Mouse (Mus musculus) right cerebral cortex, postnatal 10 days (tissue): ENCODE results near the gene Il17rc.

Source experiments
- DNase-seq, 2 experiments: peaks; one replicate each; pipeline ENCODE4 v3.0.0; 2021; ENCODE audit warnings: low spot score in 2 of 2

The Il17rc gene

DNA sequence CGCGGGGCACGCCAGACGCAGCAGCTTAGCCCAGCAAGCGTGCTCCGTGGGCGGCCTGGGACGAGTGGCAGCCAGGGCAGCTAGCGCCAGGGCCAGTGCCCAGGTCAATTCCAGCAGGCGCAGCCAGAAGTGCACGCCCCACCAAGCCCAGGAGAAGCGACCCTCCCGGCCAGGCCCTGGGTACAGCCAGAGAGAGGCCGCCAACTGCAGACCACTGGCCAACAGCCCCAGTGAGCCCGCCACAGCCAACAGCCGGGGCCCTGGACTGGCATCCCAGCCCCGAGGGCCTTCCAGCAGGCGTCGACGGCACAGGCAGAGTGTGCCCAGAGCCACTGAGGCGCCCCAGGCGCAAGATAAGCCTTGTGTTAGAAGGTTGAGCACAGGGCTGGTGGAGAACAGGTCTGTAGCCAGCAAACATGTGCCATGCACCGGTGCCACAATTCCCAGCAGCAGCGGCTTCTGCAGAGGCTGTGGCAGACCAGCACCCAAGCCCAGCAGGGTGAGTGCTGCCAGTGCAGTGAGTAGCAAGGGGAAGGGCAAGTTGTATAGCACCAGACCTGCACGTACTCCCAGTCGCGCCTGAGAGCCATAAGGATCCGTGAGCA, 23.9 kb downstream of the Il17rc start:
- peak; percentile 47 to 49 for DNase-seq

GRCm38 (mm10) chr6:113499346-113499745, 28.1 kb downstream of the Il17rc start:
- DNase-seq: no peak

GRCm38 (mm10) chr6:113501388-113502084, 30.3 kb downstream of the Il17rc start, which contains the start of gene Prrt3:
Gene Prrt3, minus strand, starts transcription at chr6:113501931.
- DNase-seq: peak; percentile 82 to 89

- no peak for DNase-seq
Measured at GRCm38 (mm10) chr6:113502801-113503200, 31.6 kb downstream of the Il17rc start.

GRCm38 (mm10) chr6:113505689-113506088, 34.5 kb downstream of the Il17rc start:
- no peak for DNase-seq

DNA sequence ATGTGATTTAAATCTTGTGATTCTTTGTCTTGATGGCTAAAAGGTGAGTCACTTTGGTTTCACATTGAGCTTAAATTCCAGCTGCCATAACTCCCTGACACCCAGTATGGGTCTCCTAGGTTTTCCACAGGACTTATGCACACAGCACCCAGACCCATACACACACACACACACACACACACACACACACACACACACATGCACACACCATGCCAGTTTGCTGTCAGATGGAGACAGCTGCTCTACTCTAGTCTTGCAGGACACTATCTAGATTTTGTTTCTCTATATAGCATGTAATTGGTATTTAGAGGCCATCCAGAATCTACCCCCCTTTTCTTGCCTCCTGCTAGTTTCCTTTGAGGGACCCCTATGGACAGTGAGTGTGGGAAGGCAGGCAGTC, 35.9 kb downstream of the Il17rc start:
- DNase-seq: no peak

GRCm38 (mm10) chr6:113508272-113508946, 37.2 kb downstream of the Il17rc start:
- peak in 1 of 2 experiments; percentile 35 for DNase-seq

DNA sequence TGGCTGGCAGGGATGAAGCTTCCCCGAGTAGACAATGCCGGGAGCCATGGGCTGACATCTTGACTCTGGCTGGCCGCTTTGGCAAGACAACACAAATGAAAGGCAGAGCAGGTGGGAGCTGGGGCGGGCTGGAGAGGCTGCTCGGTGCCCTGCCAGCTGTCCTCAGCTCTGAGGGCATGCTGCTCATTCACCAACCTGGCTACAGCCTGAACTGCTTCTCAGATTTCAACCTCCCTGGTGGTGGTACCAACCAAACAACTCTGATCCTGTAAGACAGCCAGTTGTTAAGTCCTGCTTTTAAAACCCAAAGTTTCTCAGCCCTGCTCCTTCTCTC, 37.7 kb downstream of the Il17rc start:
- no peak for DNase-seq

GRCm38 (mm10) chr6:113513944-113514343, 42.7 kb downstream of the Il17rc start:
- DNase-seq: no peak

DNA sequence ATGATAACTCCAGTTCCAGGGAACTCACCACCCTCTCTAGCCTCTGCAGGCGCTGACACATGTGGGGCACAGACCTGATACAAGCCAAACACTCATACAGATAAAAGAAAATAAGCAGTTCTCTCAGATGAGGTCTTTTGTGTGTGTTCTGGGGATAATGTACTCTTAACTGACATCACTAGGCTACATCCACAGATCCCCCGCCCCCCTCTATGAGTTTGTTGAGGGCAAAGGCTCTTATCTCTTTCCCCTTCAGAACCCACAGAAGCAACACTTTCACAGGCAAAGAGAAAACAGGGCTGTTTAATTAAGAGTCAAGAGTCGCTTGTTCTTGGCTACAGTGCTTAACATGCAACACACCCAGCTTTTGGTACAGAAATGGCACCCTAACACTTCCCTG, 43.4 kb downstream of the Il17rc start:
- no peak for DNase-seq

DNA sequence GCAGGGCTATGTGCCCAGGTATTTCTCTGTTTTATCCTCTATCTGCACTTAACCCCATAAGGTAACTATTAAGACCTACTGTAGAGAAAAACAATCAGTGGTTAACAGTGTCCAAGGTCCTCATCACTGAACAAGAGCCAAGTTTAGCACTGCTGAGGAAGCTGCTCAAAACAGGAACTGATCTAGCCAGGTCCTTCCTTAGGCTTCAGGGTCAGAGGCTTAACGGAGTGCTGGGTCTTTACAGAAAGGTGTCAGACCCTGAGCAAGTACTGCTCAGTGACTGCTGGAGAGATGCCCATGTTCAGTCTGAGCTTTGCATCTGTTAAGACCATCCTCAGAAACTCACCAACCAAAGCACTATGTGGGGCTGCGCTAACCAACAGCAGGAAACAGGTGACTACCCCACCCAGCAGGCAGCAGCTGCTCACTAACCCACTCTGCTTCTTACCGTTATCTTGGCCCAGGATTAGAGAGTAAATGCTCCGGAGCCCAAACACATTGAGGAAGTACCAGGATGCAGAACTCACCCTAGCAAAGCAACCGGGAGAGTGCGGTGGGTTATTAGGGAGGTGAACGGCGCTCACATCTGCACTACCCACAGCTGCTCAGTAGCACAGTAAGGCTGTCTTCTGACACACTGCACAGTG, 46.3 kb downstream of the Il17rc start:
- no peak for DNase-seq

- DNase-seq: no peak
Measured at GRCm38 (mm10) chr6:113522310-113522709, 51.1 kb downstream of the Il17rc start.

- DNase-seq: no peak
Measured at GRCm38 (mm10) chr6:113523420-113523819, 52.2 kb downstream of the Il17rc start.

GRCm38 (mm10) chr6:113530932-113531839, 60.0 kb downstream of the Il17rc start, which contains the start of the genes Emc3 and Fancd2:
Gene Emc3, minus strand, starts transcription at chr6:113531652.
Gene Fancd2, plus strand, starts transcription at chr6:113531682.
- DNase-seq: peak; percentile 92 to 95

DNA sequence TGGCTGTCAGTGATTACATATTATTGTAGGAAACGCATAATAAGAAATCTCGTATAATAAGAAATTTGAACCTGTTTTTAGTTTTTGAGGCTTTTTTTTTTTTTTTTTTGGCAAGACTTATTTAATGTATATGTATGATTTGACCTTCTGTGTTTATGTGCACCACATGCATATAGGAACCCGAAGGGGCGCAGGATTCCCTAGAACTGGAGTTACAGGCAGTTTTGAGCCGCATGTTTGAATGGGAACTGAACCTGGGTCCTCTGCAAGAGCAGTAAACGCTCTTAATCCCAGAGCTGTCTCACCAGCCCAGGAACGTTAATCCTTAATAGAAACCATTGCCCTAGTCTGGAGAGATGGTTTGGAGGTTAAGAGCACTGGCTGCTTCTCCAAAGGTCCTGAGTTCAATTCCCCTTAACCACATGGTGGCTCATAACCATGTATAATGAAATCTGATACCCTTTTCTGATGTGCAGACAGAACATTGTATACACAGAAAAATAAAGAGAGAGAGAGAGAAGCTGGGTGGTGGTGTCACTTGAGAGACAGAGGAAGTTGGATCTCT, 60.7 kb downstream of the Il17rc start:
- no peak for DNase-seq
